Mouse (Mus musculus) lung, embryonic 14.5 days (tissue): ENCODE measurements around the gene Sost. TPM values are rescaled to one million over a fixed set of nuclear protein-coding genes. Genes with fewer than 3 reads are reported as not detected.

Source experiments
- ATAC-seq: fragments of 200-750 bp; cut with Nextera tagmentation; 2 replicates; pipeline ENCODE4 v1.8.0; 2017; ENCODE audit warnings: mild to moderate bottlenecking, moderate TSS enrichment, moderate library complexity; ENCODE audit not compliant: insufficient read depth
- DNase-seq: peaks from one replicate; pipeline ENCODE4 v3.0.0-alpha.2; 2015
- H3K27ac ChIP-seq: fragments of 300-500 bp; sonication (generic); 2 replicates; pipeline ENCODE4 v1.5.1; 2014; ENCODE audit warnings: low read depth, mild to moderate bottlenecking, moderate library complexity
- H3K27me3 ChIP-seq: fragments of 300-500 bp; sonication (generic); 2 replicates; pipeline ENCODE4 v1.6.1; 2014; ENCODE audit warnings: low read length, control low read depth; ENCODE audit not compliant: insufficient read depth
- H3K36me3 ChIP-seq: fragments of 300-500 bp; sonication (generic); 2 replicates; pipeline ENCODE4 v1.6.1; 2014; ENCODE audit warnings: control low read depth; ENCODE audit not compliant: insufficient read depth
- H3K4me1 ChIP-seq: fragments of 300-500 bp; sonication (generic); 2 replicates; pipeline ENCODE4 v1.6.1; 2014; ENCODE audit warnings: antibody characterized with exemption, control low read depth; ENCODE audit not compliant: insufficient read depth
- H3K4me2 ChIP-seq: fragments of 300-500 bp; sonication (generic); 2 replicates; pipeline ENCODE4 v1.6.1; 2014; ENCODE audit warnings: mild to moderate bottlenecking
- H3K4me3 ChIP-seq: fragments of 300-500 bp; sonication (generic); 2 replicates; pipeline ENCODE4 v1.5.1; 2014; ENCODE audit warnings: low read depth, low read length
- H3K9ac ChIP-seq: fragments of 300-500 bp; sonication (generic); 2 replicates; pipeline ENCODE4 v1.6.1; 2014
- H3K9me3 ChIP-seq: fragments of 300-500 bp; sonication (generic); 2 replicates; pipeline ENCODE4 v1.6.1; 2016; ENCODE audit warnings: low read depth, low read length, control low read depth
- CTCF ChIP-seq: IDR thresholded peaks from 2 replicates; pipeline ENCODE4 v1.5.1; 2016; ENCODE audit warnings: antibody characterized with exemption, low read depth
- WGBS: fragments of 180-500 bp; shearing (Covaris S2); extraction: QIAGEN DNeasy Blood & Tissue Kit; methylation state at CpG from one replicate; pipeline ENCODE4 v1.1.7; 2014; 5-methylcytosine and 5-hydroxymethylcytosine counted together
- polyA plus RNA-seq: library from polyadenylated mRNA; unstranded; fragments of >200 nt; fragmentation: Nextera tagmentation; extraction: Ambion mirVana; gene quantifications from 2 replicates; pipeline ENCODE4 v1.2.1, GENCODE M21; 2014

Sost gene
- polyA plus RNA-seq, 1 experiment from 2014 or later = not detected

GRCm38 (mm10) chr11:101965553-101965952 is 1.3 kb downstream of the Sost start:
- no peak overlapping the region for H3K27ac ChIP-seq
- H3K9ac ChIP-seq = no peak overlapping the region
- TF ChIP-seq CTCF = no peak
- H3K4me1 ChIP-seq = peaks cover 8% of the 10 kb centered on the region; the same call in 1 of the 2 replicates
- H3K27me3 ChIP-seq = peaks cover 69% of the 10 kb centered on the region
- 7% methylated on average over 2 of the region's 2 CpGs for WGBS
- ATAC-seq (no peak), DNase-seq (no peak)
- no peak overlapping the region for H3K4me3 ChIP-seq
- no peak overlapping the region for H3K4me2 ChIP-seq
- no peaks in the 10 kb centered on the region for H3K9me3 ChIP-seq
- H3K36me3 ChIP-seq = no peaks in the 10 kb centered on the region

DNA sequence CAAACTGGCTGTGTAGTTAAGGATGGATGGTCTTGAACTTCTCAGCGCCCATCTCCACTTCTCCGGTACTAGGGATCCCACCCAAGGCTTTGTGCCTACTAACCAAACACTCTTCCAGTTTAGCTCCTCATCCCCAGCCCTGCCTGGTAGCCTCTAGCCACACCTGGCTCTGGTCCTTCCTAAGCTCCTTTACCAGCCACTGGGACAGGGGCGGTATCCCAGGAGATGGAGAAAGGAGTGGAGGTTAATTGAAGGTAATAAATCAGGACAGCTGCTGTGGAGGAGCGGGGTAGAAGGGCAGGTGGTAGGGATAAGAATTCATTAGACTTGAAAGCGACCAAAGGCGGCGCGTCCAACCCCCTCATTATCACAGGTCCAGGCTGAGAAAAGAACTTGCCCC is 2.2 kb downstream of the Sost start:
- H3K27me3 ChIP-seq = peaks cover 69% of the 10 kb centered on the region
- no peak overlapping the region for H3K27ac ChIP-seq
- DNase-seq (no peak), ATAC-seq (no peak)
- H3K4me1 ChIP-seq = peaks cover 8% of the 10 kb centered on the region; the same call in 1 of the 2 replicates
- no peak for TF ChIP-seq CTCF
- WGBS = 10% methylated on average over 8 of the region's 8 CpGs
- H3K9me3 ChIP-seq = no peaks in the 10 kb centered on the region
- no peaks in the 10 kb centered on the region for H3K36me3 ChIP-seq
- peak overlapping the region; percentile 95 for H3K4me2 ChIP-seq
- H3K9ac ChIP-seq = no peak overlapping the region
- peak overlapping the region; percentile 46; the same call in 1 of the 2 replicates for H3K4me3 ChIP-seq

DNA sequence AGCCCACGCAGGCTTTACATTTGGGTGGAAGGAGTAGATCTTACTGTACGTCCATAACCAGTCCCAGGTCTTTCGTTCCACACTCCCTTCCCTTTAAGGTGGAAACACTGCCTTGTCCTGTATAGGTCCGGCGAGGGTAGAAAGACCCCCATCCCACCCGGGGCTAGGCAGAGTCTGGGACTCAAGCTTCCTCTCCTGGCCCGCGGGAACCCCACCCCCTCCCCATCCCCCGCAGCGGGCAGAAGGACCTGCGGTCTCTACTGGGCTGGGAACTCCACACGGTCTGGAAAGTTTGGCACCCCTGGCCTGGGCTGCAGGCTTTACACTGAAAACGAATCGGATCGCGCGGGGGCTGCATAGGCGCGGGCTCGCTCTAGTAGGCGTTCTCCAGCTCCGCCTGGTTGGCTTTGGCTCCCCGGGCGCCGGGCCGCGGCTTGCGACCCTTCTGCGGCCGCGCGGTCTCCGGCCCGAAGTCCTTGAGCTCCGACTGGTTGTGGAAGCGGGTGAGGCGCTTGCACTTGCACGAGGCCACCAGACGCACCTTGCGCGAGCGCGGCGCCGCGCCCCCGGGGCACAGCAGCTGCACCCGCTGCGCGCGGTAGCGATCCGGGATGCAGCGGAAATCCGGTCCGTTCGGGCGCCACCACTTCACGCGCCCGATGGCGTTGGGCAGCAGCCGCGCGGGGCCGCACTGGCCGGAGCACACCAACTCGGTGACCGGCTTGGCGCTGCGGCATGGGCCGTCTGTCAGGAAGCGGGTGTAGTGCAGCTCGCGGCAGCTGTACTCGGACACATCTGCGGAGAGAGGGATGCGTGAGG is 3.1 kb downstream of the Sost start:
- H3K9ac ChIP-seq = peak overlapping the region; percentile 44
- peaks cover 69% of the 10 kb centered on the region for H3K27me3 ChIP-seq
- no peak for TF ChIP-seq CTCF
- under 1% methylated on average over 78 of the region's 78 CpGs for WGBS
- H3K36me3 ChIP-seq = no peaks in the 10 kb centered on the region
- H3K4me1 ChIP-seq = peaks cover 8% of the 10 kb centered on the region; the same call in 1 of the 2 replicates
- peak; percentile 56 for DNase-seq
- H3K9me3 ChIP-seq = no peaks in the 10 kb centered on the region
- H3K4me3 ChIP-seq = peak overlapping the region; percentile 46
- H3K4me2 ChIP-seq = peak overlapping the region; percentile 95
- peak; percentile 50; the same call in 1 of the 2 replicates for ATAC-seq
- H3K27ac ChIP-seq = no peak overlapping the region

DNA sequence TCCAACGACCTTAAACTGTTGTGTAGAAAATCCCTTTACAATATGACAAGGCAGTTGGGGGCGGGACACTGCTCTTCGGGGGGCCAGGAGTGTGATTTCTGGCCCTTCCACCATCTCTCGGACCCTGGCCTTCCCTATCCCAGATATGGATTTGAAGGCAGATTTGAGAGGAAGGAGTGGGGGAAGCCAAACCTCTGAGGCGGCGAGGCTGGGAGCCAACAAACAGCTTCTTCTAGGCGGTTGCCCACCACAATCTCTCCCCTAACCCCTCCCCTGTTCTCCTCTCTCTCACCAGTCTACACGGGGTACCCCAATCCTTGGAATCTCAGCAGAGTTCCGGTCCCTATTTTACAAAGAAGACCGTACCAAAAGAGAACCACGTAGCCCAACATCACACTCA is 3.8 kb downstream of the Sost start:
- no peak overlapping the region; the same call in 1 of the 2 replicates for H3K9ac ChIP-seq
- H3K36me3 ChIP-seq = no peaks in the 10 kb centered on the region
- no peak overlapping the region for H3K4me3 ChIP-seq
- WGBS = 2% methylated on average over 11 of the region's 11 CpGs
- peaks cover 8% of the 10 kb centered on the region; the same call in 1 of the 2 replicates for H3K4me1 ChIP-seq
- no peaks in the 10 kb centered on the region for H3K9me3 ChIP-seq
- H3K4me2 ChIP-seq = peak overlapping the region; percentile 95
- H3K27ac ChIP-seq = no peak overlapping the region
- no peak for DNase-seq
- TF ChIP-seq CTCF = no peak
- ATAC-seq = no peak
- peaks cover 69% of the 10 kb centered on the region for H3K27me3 ChIP-seq

DNA sequence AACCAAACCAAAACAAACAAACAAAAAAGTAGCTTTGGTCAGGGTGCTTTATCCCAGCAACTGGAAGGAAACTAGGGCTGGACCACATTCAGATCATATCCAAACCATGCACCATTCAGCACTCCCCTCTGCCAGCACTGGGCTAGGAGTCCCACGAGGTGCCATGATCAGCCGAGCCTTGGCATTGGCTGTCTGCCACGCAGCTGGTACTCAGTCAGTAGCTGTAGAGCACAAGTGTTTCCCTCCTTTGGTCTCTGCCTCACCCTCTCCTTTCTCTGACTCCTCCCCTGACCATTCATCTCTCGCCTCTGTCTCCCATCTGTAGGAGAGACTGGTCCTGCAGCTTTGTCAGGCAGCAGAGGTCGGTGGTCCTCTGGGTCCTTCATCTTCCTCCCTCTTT is 9.3 kb downstream of the Sost start:
- H3K27me3 ChIP-seq = peaks cover 18% of the 10 kb centered on the region
- peaks cover 10% of the 10 kb centered on the region for H3K4me1 ChIP-seq
- H3K4me3 ChIP-seq = no peak overlapping the region
- 52% methylated on average over 5 of the region's 5 CpGs for WGBS
- H3K9me3 ChIP-seq = no peaks in the 10 kb centered on the region
- no peak for ATAC-seq
- TF ChIP-seq CTCF = no peak
- no peak overlapping the region for H3K4me2 ChIP-seq
- H3K36me3 ChIP-seq = no peaks in the 10 kb centered on the region
- no peak overlapping the region for H3K9ac ChIP-seq
- H3K27ac ChIP-seq = no peak overlapping the region
- no peak for DNase-seq

DNA sequence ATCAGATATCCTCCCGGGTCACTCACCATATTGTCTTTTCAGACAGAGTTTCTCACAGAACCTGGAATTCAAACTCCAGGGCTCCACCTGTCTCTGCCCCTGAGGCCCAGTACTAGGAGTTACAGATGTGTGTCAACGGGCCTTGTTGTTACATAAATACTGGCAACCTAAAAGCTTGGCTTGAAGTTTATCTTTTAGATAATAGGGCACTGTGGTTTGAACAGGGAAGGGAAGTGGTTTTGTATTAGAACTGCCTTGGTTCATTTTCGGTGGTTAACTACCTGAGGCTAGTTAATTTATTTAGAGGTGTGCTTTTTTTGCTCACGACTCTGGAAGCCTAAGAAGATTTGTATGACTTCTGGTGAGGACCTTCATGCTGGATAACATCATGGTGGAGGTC is 13.4 kb downstream of the Sost start:
- H3K4me1 ChIP-seq = peaks cover 14% of the 10 kb centered on the region; the same call in 1 of the 2 replicates
- ATAC-seq = no peak
- no peak for TF ChIP-seq CTCF
- H3K4me3 ChIP-seq = no peak overlapping the region
- no peak for DNase-seq
- no peaks in the 10 kb centered on the region for H3K9me3 ChIP-seq
- H3K27ac ChIP-seq = peak overlapping the region; percentile 72; the same call in 1 of the 2 replicates
- H3K36me3 ChIP-seq = no peaks in the 10 kb centered on the region
- no peaks in the 10 kb centered on the region for H3K27me3 ChIP-seq
- no peak overlapping the region for H3K9ac ChIP-seq
- WGBS = 38% methylated on average over 4 of the region's 4 CpGs
- H3K4me2 ChIP-seq = peak overlapping the region; percentile 20

DNA sequence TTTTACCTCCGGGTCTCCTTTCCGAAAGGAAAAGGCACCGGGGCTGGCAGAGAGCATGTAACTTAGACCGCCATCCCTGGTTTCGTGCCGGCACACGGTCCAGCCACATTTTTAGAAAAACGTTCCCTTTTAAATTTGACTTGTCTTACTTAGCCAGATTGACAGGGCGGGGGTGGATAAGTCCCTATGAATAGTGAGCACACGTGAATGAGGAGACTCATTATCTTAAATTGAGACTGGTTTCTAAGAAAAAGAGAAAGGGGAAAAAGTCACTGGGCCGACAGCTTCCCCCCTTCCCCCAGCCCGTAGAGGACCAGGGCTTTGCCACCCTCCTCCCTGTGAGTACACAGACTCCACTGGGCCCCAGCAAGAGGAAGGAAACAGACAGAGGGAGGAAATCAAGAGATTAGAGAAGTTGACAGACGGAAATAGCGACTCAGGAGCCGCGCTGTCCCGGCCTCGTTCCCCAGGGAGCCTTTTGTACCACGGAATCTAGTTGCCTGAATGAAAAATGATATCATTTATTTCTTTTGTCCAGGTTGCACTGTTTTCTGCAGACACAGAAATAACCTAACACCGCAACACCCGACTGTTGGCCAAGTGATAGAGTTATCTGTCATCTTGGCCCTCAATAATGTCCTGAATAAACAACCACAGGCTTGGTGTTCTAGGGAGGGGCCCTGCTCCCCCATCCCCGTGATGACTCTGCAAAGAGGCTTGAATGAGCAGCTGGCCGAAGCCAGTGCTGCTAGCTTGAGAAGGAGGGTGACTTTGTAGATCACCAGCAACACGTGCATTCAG is 14.1 kb downstream of the Sost start:
- ATAC-seq = peak; percentile 80
- WGBS = 16% methylated on average over 24 of the region's 24 CpGs

More for the DNA sequence above, 14.1 kb downstream of the Sost start:
- Histone ChIP-seq H3K27ac (peak overlapping the region; percentile 72; the same call in 1 of the 2 replicates), H3K36me3 (no peaks in the 10 kb centered on the region), H3K4me2 (peak overlapping the region; percentile 20), H3K9me3 (no peaks in the 10 kb centered on the region), H3K4me1 (peaks cover 14% of the 10 kb centered on the region; the same call in 1 of the 2 replicates), H3K4me3 (no peak overlapping the region), H3K9ac (no peak overlapping the region; the same call in 1 of the 2 replicates), H3K27me3 (no peaks in the 10 kb centered on the region)
- peak; percentile 75 for DNase-seq
- no peak for TF ChIP-seq CTCF
